Mouse (Mus musculus): ENCODE measurements around the gene Sephs2. TPM values are rescaled to one million over a fixed set of nuclear protein-coding genes. Genes with fewer than 3 reads are reported as not detected.
A peak's percentile ranks its signal among the peaks of the same experiment; 100 is the strongest.

Gene Sephs2
- total RNA-seq, 1 experiment = 113 TPM

DNA sequence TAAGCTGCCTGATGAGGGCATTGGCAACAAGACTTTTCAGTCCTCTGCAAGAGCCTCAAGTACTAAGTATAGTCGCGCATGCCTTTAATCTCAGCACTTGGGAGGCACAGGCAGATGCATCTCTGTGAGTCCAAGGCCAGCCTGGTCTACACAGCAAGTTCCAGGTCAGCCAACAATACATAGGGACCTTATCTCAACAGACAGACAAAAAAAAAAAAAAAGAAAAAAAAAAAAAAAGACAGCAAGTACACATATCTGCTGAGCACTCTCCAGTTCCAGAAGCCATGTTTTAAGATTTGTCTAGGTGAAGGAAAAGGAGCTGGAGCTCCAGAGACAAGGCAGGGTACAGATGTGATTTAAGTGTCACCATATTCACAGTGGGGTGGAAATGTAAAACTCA lies 17.9 kb downstream of the Sephs2 start:
- no peak overlapping the region for H3K27ac ChIP-seq (ENCODE audit: insufficient read depth, low read depth, low read length, poor library complexity, severe bottlenecking)
- no peak for DNase-seq (ENCODE audit: low read depth, low spot score)
- no peak overlapping the region for H3K9ac ChIP-seq (ENCODE audit: insufficient read depth, low read depth, low read length, poor library complexity, severe bottlenecking)
- peaks cover 27% of the 10 kb centered on the region for H3K36me3 ChIP-seq (ENCODE audit: control insufficient read depth, insufficient read depth, low read length, poor library complexity, severe bottlenecking)
- no peak for TF ChIP-seq HCFC1 (IDR thresholded peaks at IDR 0.05; ENCODE audit: borderline replicate concordance, insufficient read depth, low read length)
- TF ChIP-seq MAFK (IDR thresholded peaks at IDR 0.05; ENCODE audit: insufficient read depth, low read depth, low read length) = no peak
- no peak for TF ChIP-seq ZC3H11A (IDR thresholded peaks at IDR 0.05; ENCODE audit: borderline replicate concordance, low read depth, low read length)
- no peak for TF ChIP-seq ZNF384 (IDR thresholded peaks at IDR 0.05; ENCODE audit: low read depth, low read length)
- no peak for TF ChIP-seq CHD2 (IDR thresholded peaks at IDR 0.05; ENCODE audit: low read depth, low read length)
- no peaks in the 10 kb centered on the region for H3K9me3 ChIP-seq (ENCODE audit: control insufficient read depth, insufficient read depth, low read depth, low read length)
- peaks cover 0 to 1% of the 10 kb centered on the region in 2 experiments; a peak in 1 of 4 replicates for H3K4me1 ChIP-seq (ENCODE audit: control insufficient read depth in 2 of 2, insufficient read depth in 2 of 2, low read length in 2 of 2, poor library complexity in 1 of 2)
- in situ Hi-C loops (cut with MboI; ENCODE audit: low sequenced_read_pairs in 2 of 2, unreplicated experiment in 2 of 2) = no loop called here
- no peak overlapping the region for H3K4me3 ChIP-seq (ENCODE audit: insufficient read depth in 1 of 2, low read depth in 1 of 2, low read length in 2 of 2, poor library complexity in 1 of 2, severe bottlenecking in 1 of 2)

GRCm38 (mm10) chr7:127255008-127255407 lies 18.8 kb downstream of the Sephs2 start:
- Histone ChIP-seq H3K4me3 (ENCODE audit: insufficient read depth in 1 of 2, low read depth in 1 of 2, low read length in 2 of 2, poor library complexity in 1 of 2, severe bottlenecking in 1 of 2) (peak overlapping the region; percentile 51 to 77), H3K36me3 (ENCODE audit: control insufficient read depth, insufficient read depth, low read length, poor library complexity, severe bottlenecking) (peaks cover 27% of the 10 kb centered on the region), H3K4me1 (ENCODE audit: control insufficient read depth in 2 of 2, insufficient read depth in 2 of 2, low read length in 2 of 2, poor library complexity in 1 of 2) (no peaks in the 10 kb centered on the region), H3K9ac (ENCODE audit: insufficient read depth, low read depth, low read length, poor library complexity, severe bottlenecking) (peak overlapping the region; percentile 83; the same call in 1 of the 2 replicates), H3K9me3 (ENCODE audit: control insufficient read depth, insufficient read depth, low read depth, low read length) (no peaks in the 10 kb centered on the region), H3K27ac (ENCODE audit: insufficient read depth, low read depth, low read length, poor library complexity, severe bottlenecking) (no peak overlapping the region; the same call in 1 of the 2 replicates)
- no peak for DNase-seq (ENCODE audit: low read depth, low spot score)
- TF ChIP-seq HCFC1 (IDR thresholded peaks at IDR 0.05; ENCODE audit: borderline replicate concordance, insufficient read depth, low read length) (no peak), MAFK (IDR thresholded peaks at IDR 0.05; ENCODE audit: insufficient read depth, low read depth, low read length) (no peak), CHD2 (IDR thresholded peaks at IDR 0.05; ENCODE audit: low read depth, low read length) (no peak), ZNF384 (IDR thresholded peaks at IDR 0.05; ENCODE audit: low read depth, low read length) (no peak), ZC3H11A (IDR thresholded peaks at IDR 0.05; ENCODE audit: borderline replicate concordance, low read depth, low read length) (no peak)
- in situ Hi-C loops (cut with MboI; ENCODE audit: low sequenced_read_pairs in 2 of 2, unreplicated experiment in 2 of 2) = no loop called here

DNA sequence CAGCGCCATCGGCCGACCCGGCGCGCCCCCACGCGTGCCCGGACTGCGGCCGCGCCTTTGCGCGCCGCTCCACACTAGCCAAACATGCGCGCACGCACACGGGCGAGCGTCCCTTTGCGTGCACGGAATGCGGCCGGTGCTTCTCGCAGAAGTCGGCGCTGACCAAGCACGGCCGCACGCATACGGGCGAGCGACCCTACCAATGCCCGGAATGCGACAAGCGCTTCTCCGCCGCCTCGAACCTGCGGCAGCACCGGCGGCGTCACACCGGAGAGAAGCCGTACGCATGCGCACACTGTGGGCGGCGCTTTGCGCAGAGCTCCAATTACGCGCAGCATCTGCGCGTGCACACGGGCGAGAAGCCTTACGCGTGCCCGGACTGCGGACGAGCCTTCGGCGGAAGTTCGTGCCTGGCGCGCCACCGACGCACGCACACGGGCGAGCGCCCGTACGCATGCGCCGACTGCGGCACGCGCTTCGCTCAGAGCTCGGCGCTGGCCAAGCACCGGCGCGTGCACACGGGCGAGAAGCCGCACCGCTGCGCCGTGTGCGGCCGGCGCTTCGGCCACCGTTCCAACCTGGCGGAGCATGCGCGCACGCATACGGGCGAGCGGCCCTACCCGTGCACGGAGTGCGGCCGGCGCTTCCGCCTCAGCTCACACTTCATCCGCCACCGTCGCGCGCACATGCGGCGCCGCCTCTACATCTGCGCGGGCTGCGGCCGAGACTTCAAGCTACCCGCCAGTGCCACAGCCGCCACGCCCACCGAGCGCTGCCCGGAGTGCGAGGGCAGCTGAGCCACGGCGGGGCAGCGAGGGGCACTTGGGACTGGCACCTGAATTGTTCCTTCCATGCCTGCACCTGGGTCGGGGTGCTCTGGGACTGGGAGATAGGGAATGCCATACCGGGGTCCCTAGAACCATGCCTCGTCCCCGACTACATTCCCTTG lies 19.8 kb downstream of the Sephs2 start:
- in situ Hi-C loops (cut with MboI; ENCODE audit: low sequenced_read_pairs in 2 of 2, unreplicated experiment in 2 of 2) = no loop called here
- Histone ChIP-seq H3K36me3 (ENCODE audit: control insufficient read depth, insufficient read depth, low read length, poor library complexity, severe bottlenecking) (peaks cover 29% of the 10 kb centered on the region), H3K4me3 (ENCODE audit: insufficient read depth in 1 of 2, low read depth in 1 of 2, low read length in 2 of 2, poor library complexity in 1 of 2, severe bottlenecking in 1 of 2) (peak overlapping the region; percentile 66 to 77), H3K9me3 (ENCODE audit: control insufficient read depth, insufficient read depth, low read depth, low read length) (no peaks in the 10 kb centered on the region), H3K9ac (ENCODE audit: insufficient read depth, low read depth, low read length, poor library complexity, severe bottlenecking) (peak overlapping the region; percentile 83), H3K27ac (ENCODE audit: insufficient read depth, low read depth, low read length, poor library complexity, severe bottlenecking) (peak overlapping the region; percentile 71), H3K4me1 (ENCODE audit: control insufficient read depth in 2 of 2, insufficient read depth in 2 of 2, low read length in 2 of 2, poor library complexity in 1 of 2) (no peaks in the 10 kb centered on the region)
- peak; percentile 86 for DNase-seq (ENCODE audit: low read depth, low spot score)
- TF ChIP-seq CHD2 (IDR thresholded peaks at IDR 0.05; ENCODE audit: low read depth, low read length) (no peak), HCFC1 (IDR thresholded peaks at IDR 0.05; ENCODE audit: borderline replicate concordance, insufficient read depth, low read length) (peak; percentile 25; the same call in 1 of the 2 replicates)

- Histone ChIP-seq H3K36me3 (ENCODE audit: control insufficient read depth, insufficient read depth, low read length, poor library complexity, severe bottlenecking) (peaks cover 24% of the 10 kb centered on the region), H3K4me1 (ENCODE audit: control insufficient read depth in 2 of 2, insufficient read depth in 2 of 2, low read length in 2 of 2, poor library complexity in 1 of 2) (no peaks in the 10 kb centered on the region), H3K9ac (ENCODE audit: insufficient read depth, low read depth, low read length, poor library complexity, severe bottlenecking) (peak overlapping the region; percentile 70), H3K4me3 (ENCODE audit: insufficient read depth in 1 of 2, low read depth in 1 of 2, low read length in 2 of 2, poor library complexity in 1 of 2, severe bottlenecking in 1 of 2) (peak overlapping the region; percentile 66 to 68), H3K27ac (ENCODE audit: insufficient read depth, low read depth, low read length, poor library complexity, severe bottlenecking) (no peak overlapping the region), H3K9me3 (ENCODE audit: control insufficient read depth, insufficient read depth, low read depth, low read length) (no peaks in the 10 kb centered on the region)
- TF ChIP-seq HCFC1 (IDR thresholded peaks at IDR 0.05; ENCODE audit: borderline replicate concordance, insufficient read depth, low read length) = no peak
- no peak for TF ChIP-seq MAFK (IDR thresholded peaks at IDR 0.05; ENCODE audit: insufficient read depth, low read depth, low read length)
- in situ Hi-C loops (cut with MboI; ENCODE audit: low sequenced_read_pairs in 2 of 2, unreplicated experiment in 2 of 2) = no loop called here
- DNase-seq (ENCODE audit: low read depth, low spot score) = no peak
Measured at GRCm38 (mm10) chr7:127253341-127253740, 20.5 kb downstream of the Sephs2 start.
